Mouse (Mus musculus) heart, embryonic 16.5 days (tissue): ENCODE data around the gene Rbfox2. TPM values are rescaled to one million over a fixed set of nuclear protein-coding genes. Genes with fewer than 3 reads are reported as not detected.

Source experiments
- ATAC-seq: fragments of 200-750 bp; cut with Nextera tagmentation; replicated peaks from 2 replicates; pipeline ENCODE4 v1.8.0; 2017; ENCODE audit warnings: moderate number of reproducible peaks; ENCODE audit not compliant: insufficient read depth, low FRiP score; ENCODE audit errors: extremely low read depth
- H3K27ac ChIP-seq: fragments of 300-500 bp; sonication (generic); 2 replicates; pipeline ENCODE4 v1.5.1; 2014; ENCODE audit warnings: mild to moderate bottlenecking, low read length, control low read depth, moderate library complexity
- H3K27me3 ChIP-seq: fragments of 300-500 bp; sonication (generic); 2 replicates; pipeline ENCODE4 v1.6.1; 2014; ENCODE audit warnings: low read length, mixed read lengths; ENCODE audit not compliant: control insufficient read depth, insufficient read depth
- H3K36me3 ChIP-seq: fragments of 300-500 bp; sonication (generic); 2 replicates; pipeline ENCODE4 v1.6.1; 2014; ENCODE audit not compliant: control insufficient read depth, insufficient read depth
- H3K4me1 ChIP-seq: fragments of 300-500 bp; sonication (generic); 2 replicates; pipeline ENCODE4 v1.6.1; 2014; ENCODE audit warnings: low read length, mixed read lengths; ENCODE audit not compliant: control insufficient read depth, insufficient read depth
- H3K4me2 ChIP-seq: fragments of 300-500 bp; sonication (generic); 2 replicates; pipeline ENCODE4 v1.6.1; 2014; ENCODE audit warnings: low read depth, mild to moderate bottlenecking, control low read depth, low read length
- H3K4me3 ChIP-seq: fragments of 300-500 bp; sonication (generic); 2 replicates; pipeline ENCODE4 v1.5.1; 2014; ENCODE audit warnings: mild to moderate bottlenecking, control low read depth, low read length
- H3K9ac ChIP-seq: fragments of 300-500 bp; sonication (generic); 2 replicates; pipeline ENCODE4 v1.6.1; 2014; ENCODE audit warnings: low read length, control low read depth
- H3K9me3 ChIP-seq: fragments of 300-500 bp; sonication (generic); replicated peaks from 2 replicates; pipeline ENCODE4 v1.6.1; 2016; ENCODE audit warnings: low read length; ENCODE audit not compliant: control insufficient read depth
- WGBS: fragments of 180-500 bp; shearing (Covaris S2); extraction: QIAGEN DNeasy Blood & Tissue Kit; methylation state at CpG from one replicate; pipeline ENCODE4 v1.1.7; 2014; 5-methylcytosine and 5-hydroxymethylcytosine counted together
- polyA plus RNA-seq: library from polyadenylated mRNA; unstranded; fragments of >200 nt; fragmentation: Nextera tagmentation; extraction: Ambion mirVana; gene quantifications from 2 replicates; pipeline ENCODE4 v1.2.1, GENCODE M21; 2015

The Rbfox2 gene
- polyA plus RNA-seq, 1 experiment from 2014 or later: 61.8 TPM

DNA sequence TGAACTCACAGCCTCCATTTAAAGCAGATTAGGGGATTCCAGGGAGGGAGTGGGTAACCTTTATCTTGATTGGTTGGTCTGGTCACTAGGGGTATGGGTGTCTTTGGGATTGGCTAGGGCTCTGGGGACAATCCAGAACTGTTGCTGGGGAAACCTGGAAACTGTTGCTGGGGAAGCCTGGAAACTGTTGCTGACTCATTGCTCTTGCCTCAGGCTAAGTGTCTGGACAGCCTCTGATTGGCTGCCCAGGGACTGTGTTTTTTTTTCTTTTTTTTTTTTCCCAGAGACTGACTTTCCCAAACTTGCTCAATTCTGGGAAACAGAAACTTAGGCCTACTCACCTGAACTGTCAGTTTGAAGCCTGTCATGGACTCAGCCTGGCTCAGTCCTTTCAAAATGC is 248.2 kb downstream of the Rbfox2 start:
- Histone ChIP-seq H3K9me3 (peaks cover 3% of the 10 kb centered on the region; the same call in 1 of the 2 replicates), H3K27ac (no peak overlapping the region), H3K4me3 (no peak overlapping the region), H3K9ac (no peak overlapping the region), H3K27me3 (no peaks in the 10 kb centered on the region), H3K4me1 (peaks cover 18% of the 10 kb centered on the region), H3K36me3 (no peaks in the 10 kb centered on the region), H3K4me2 (no peak overlapping the region)
- ATAC-seq: no peak

DNA sequence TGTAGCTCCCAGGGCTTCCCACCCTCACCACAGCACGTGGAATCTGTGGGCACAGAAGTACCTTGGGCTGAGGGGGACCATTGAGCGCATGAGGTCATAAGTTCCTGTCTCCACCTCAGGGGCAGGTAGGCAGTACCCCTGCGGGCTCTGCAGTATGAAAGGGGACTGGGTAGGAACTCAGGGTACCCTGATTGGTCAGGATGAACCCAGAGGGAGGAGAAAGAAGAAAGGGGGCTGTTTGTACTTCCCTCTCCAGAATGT is 250.1 kb downstream of the Rbfox2 start:
- no peak overlapping the region for H3K9ac ChIP-seq
- H3K27me3 ChIP-seq: no peaks in the 10 kb centered on the region
- WGBS: 39% methylated on average over 3 of the region's 3 CpGs
- no peak overlapping the region for H3K4me2 ChIP-seq
- H3K27ac ChIP-seq: no peak overlapping the region; the same call in 1 of the 2 replicates
- H3K4me3 ChIP-seq: no peak overlapping the region
- peaks cover 18% of the 10 kb centered on the region for H3K4me1 ChIP-seq
- H3K9me3 ChIP-seq: peaks cover 3% of the 10 kb centered on the region; the same call in 1 of the 2 replicates
- H3K36me3 ChIP-seq: no peaks in the 10 kb centered on the region
- ATAC-seq: no peak

GRCm38 (mm10) chr15:77056001-77056790 is 250.6 kb downstream of the Rbfox2 start:
- WGBS: 19% methylated on average over 6 of the region's 6 CpGs
- peaks cover 18% of the 10 kb centered on the region for H3K4me1 ChIP-seq
- H3K27me3 ChIP-seq: no peaks in the 10 kb centered on the region
- H3K4me2 ChIP-seq: no peak overlapping the region
- H3K9me3 ChIP-seq: peaks cover 3% of the 10 kb centered on the region; the same call in 1 of the 2 replicates
- peak overlapping the region; percentile 17; the same call in 1 of the 2 replicates for H3K27ac ChIP-seq
- H3K36me3 ChIP-seq: no peaks in the 10 kb centered on the region
- ATAC-seq: peak; percentile 81
- H3K9ac ChIP-seq: no peak overlapping the region; the same call in 1 of the 2 replicates
- H3K4me3 ChIP-seq: no peak overlapping the region

GRCm38 (mm10) chr15:77054611-77055175 is 252.1 kb downstream of the Rbfox2 start:
- no peak overlapping the region for H3K4me3 ChIP-seq
- H3K4me2 ChIP-seq: no peak overlapping the region
- peaks cover 3% of the 10 kb centered on the region; the same call in 1 of the 2 replicates for H3K9me3 ChIP-seq
- no peak overlapping the region for H3K9ac ChIP-seq
- H3K27ac ChIP-seq: no peak overlapping the region
- H3K36me3 ChIP-seq: no peaks in the 10 kb centered on the region
- no peaks in the 10 kb centered on the region for H3K27me3 ChIP-seq
- ATAC-seq: no peak
- WGBS: 66% methylated on average over 5 of the region's 5 CpGs
- peaks cover 18% of the 10 kb centered on the region for H3K4me1 ChIP-seq

- no peak overlapping the region for H3K27ac ChIP-seq
- H3K4me2 ChIP-seq: no peak overlapping the region
- WGBS: 100% methylated on average over 1 of the region's 1 CpGs
- H3K4me3 ChIP-seq: no peak overlapping the region
- no peaks in the 10 kb centered on the region for H3K36me3 ChIP-seq
- ATAC-seq: no peak
- H3K27me3 ChIP-seq: no peaks in the 10 kb centered on the region
- no peaks in the 10 kb centered on the region for H3K9me3 ChIP-seq
- H3K4me1 ChIP-seq: peaks cover 18% of the 10 kb centered on the region
- H3K9ac ChIP-seq: no peak overlapping the region
These were observed 253.8 kb downstream of the Rbfox2 start for GRCm38 (mm10) chr15:77053021-77053420.

GRCm38 (mm10) chr15:77052176-77052575 is 254.6 kb downstream of the Rbfox2 start:
- no peak overlapping the region for H3K9ac ChIP-seq
- H3K36me3 ChIP-seq: no peaks in the 10 kb centered on the region
- H3K4me1 ChIP-seq: peaks cover 18% of the 10 kb centered on the region
- no peak overlapping the region for H3K4me2 ChIP-seq
- no peak overlapping the region for H3K27ac ChIP-seq
- no peak overlapping the region for H3K4me3 ChIP-seq
- 61% methylated on average over 1 of the region's 1 CpGs for WGBS
- no peaks in the 10 kb centered on the region for H3K27me3 ChIP-seq
- ATAC-seq: no peak
- no peaks in the 10 kb centered on the region for H3K9me3 ChIP-seq

- Histone ChIP-seq H3K9ac (no peak within 1 kb of the TSS), H3K27me3 (no peaks in the 10 kb centered on the region), H3K36me3 (no peaks in the 10 kb centered on the region), H3K27ac (no peak within 1 kb of the TSS), H3K4me3 (no peak within 1 kb of the TSS), H3K4me2 (no peak within 1 kb of the TSS), H3K4me1 (peaks cover 3% of the 10 kb centered on the region), H3K9me3 (no peaks in the 10 kb centered on the region)
- no peak for ATAC-seq
- 95% methylated on average over 10 of the region's 10 CpGs for WGBS
These were observed 256.2 kb downstream of the Rbfox2 start, which contains the start of gene Mb for GRCm38 (mm10) chr15:77050570-77050969. Mb (minus strand) TSS chr15:77050670.

- no peak overlapping the region for H3K4me3 ChIP-seq
- H3K36me3 ChIP-seq: no peaks in the 10 kb centered on the region
- H3K27ac ChIP-seq: no peak overlapping the region
- no peak overlapping the region for H3K9ac ChIP-seq
- WGBS: 76% methylated on average over 10 of the region's 10 CpGs
- ATAC-seq: no peak
- no peaks in the 10 kb centered on the region for H3K27me3 ChIP-seq
- no peak overlapping the region for H3K4me2 ChIP-seq
- peaks cover 12% of the 10 kb centered on the region for H3K4me1 ChIP-seq
- no peaks in the 10 kb centered on the region for H3K9me3 ChIP-seq
These were observed 261.2 kb downstream of the Rbfox2 start for GRCm38 (mm10) chr15:77045609-77046008.

DNA sequence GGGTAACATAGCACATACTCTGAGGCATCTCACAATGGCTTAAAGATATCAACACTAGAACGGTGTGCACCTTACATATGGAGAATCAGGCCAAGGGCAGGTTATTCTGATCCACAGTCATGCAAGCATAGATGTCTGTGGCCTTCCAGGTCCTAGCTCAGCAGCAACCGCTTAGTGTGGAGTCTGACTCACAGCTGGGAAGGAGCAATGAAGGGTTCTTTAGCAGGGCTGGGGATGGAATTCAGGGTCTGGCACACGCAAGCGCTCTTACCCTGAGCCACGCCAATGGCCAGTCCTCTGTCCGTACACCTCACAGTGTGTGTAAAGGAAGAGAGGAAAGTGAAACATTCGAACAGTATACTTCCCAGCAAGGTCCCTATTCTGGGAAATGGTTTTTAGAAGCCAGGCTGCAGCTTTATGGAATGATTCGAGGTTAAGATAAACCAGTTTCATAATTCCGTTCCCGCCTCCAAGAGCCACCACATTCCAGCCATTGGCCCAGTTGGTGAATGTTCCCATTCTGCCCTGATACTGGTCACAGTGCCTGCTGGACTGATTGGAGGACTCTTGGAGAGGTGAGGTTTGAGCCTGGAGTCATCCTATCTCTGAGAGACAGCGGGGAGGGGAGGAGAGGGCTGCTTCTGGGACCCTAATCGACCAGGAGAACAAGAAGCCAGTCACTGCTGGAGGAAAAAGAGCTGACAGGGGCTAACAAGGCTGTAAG is 262.0 kb downstream of the Rbfox2 start, which contains the start of gene Apol6:
Apol6 (plus strand) TSS at position 133 of the 724 bp plus-strand sequence.
- no peak within 1 kb of the TSS for H3K4me3 ChIP-seq
- no peaks in the 10 kb centered on the region for H3K27me3 ChIP-seq
- WGBS: 66% methylated on average over 12 of the region's 12 CpGs
- H3K9ac ChIP-seq: no peak within 1 kb of the TSS
- no peaks in the 10 kb centered on the region for H3K36me3 ChIP-seq
- H3K9me3 ChIP-seq: no peaks in the 10 kb centered on the region
- no peak within 1 kb of the TSS for H3K4me2 ChIP-seq
- no peak within 1 kb of the TSS for H3K27ac ChIP-seq
- H3K4me1 ChIP-seq: peaks cover 20% of the 10 kb centered on the region
- ATAC-seq: no peak
